Mouse (Mus musculus): Measurements from ENCODE around the gene St14.

The St14 gene

GRCm38 (mm10) chr9:31086085-31086753, 45.4 kb downstream of the St14 start:
- DNase-seq (ENCODE audit: low read depth, low spot score): peak; percentile 77

GRCm38 (mm10) chr9:31085556-31085955, 46.1 kb downstream of the St14 start:
- DNase-seq (ENCODE audit: low read depth, low spot score): no peak

- no peak for DNase-seq (ENCODE audit: low read depth, low spot score)
Measured at GRCm38 (mm10) chr9:31082771-31083170, 48.9 kb downstream of the St14 start.

GRCm38 (mm10) chr9:31082054-31082666, 49.5 kb downstream of the St14 start:
- DNase-seq (ENCODE audit: low read depth, low spot score): peak; percentile 90

GRCm38 (mm10) chr9:31080726-31081125, 50.9 kb downstream of the St14 start:
- no peak for DNase-seq (ENCODE audit: low read depth, low spot score)

- no peak for DNase-seq (ENCODE audit: low read depth, low spot score)
Measured at GRCm38 (mm10) chr9:31074836-31075235, 56.8 kb downstream of the St14 start.

GRCm38 (mm10) chr9:31073797-31074196, 57.9 kb downstream of the St14 start:
- DNase-seq (ENCODE audit: low read depth, low spot score): peak; percentile 45

- no peak for DNase-seq (ENCODE audit: low read depth, low spot score)
Measured at GRCm38 (mm10) chr9:31072256-31072655, 59.4 kb downstream of the St14 start.

GRCm38 (mm10) chr9:31070706-31071105, 60.9 kb downstream of the St14 start:
- DNase-seq (ENCODE audit: low read depth, low spot score): no peak

GRCm38 (mm10) chr9:31058723-31059122, 72.9 kb downstream of the St14 start:
- DNase-seq (ENCODE audit: low read depth, low spot score): no peak

- peak; percentile 84 for DNase-seq (ENCODE audit: low read depth, low spot score)
Measured at GRCm38 (mm10) chr9:31051509-31051908, 80.1 kb downstream of the St14 start.

GRCm38 (mm10) chr9:31050208-31050607, 81.4 kb downstream of the St14 start:
- DNase-seq (ENCODE audit: low read depth, low spot score): no peak

Measured in ES-CJ7 (cell line).